Mouse (Mus musculus) kidney, embryonic 16.5 days (tissue): ENCODE measurements around the gene Tm4sf20. TPM values are rescaled to one million over a fixed set of nuclear protein-coding genes. Genes with fewer than 3 reads are reported as not detected.

Experiments
- ATAC-seq: fragments of 200-750 bp; cut with Nextera tagmentation; 2 replicates; pipeline ENCODE4 v1.8.0; 2017; ENCODE audit warnings: moderate TSS enrichment; ENCODE audit not compliant: low FRiP score, low TSS enrichment
- H3K27ac ChIP-seq: fragments of 300-500 bp; sonication (generic); 2 replicates; pipeline ENCODE4 v1.5.1; 2014; ENCODE audit warnings: low read length
- H3K27me3 ChIP-seq: fragments of 300-500 bp; sonication (generic); 2 replicates; pipeline ENCODE4 v1.6.1; 2014; ENCODE audit warnings: low read length, control low read depth, mixed read lengths; ENCODE audit not compliant: insufficient read depth
- H3K36me3 ChIP-seq: fragments of 300-500 bp; sonication (generic); 2 replicates; pipeline ENCODE4 v1.6.1; 2014; ENCODE audit warnings: low read length, control low read depth, mixed read lengths; ENCODE audit not compliant: insufficient read depth
- H3K4me1 ChIP-seq: fragments of 300-500 bp; sonication (generic); 2 replicates; pipeline ENCODE4 v1.6.1; 2014; ENCODE audit warnings: low read length, control low read depth, mixed read lengths; ENCODE audit not compliant: insufficient read depth
- H3K4me2 ChIP-seq: fragments of 300-500 bp; sonication (generic); replicated peaks from 2 replicates; pipeline ENCODE4 v1.6.1; 2014; ENCODE audit warnings: low read depth, low read length
- H3K4me3 ChIP-seq: fragments of 300-500 bp; sonication (generic); 2 replicates; pipeline ENCODE4 v1.5.1; 2014; ENCODE audit warnings: mild to moderate bottlenecking, low read length
- H3K9ac ChIP-seq: fragments of 300-500 bp; sonication (generic); replicated peaks from 2 replicates; pipeline ENCODE4 v1.6.1; 2014; ENCODE audit warnings: low read length
- H3K9me3 ChIP-seq: fragments of 300-500 bp; sonication (generic); 2 replicates; pipeline ENCODE4 v1.6.1; 2016; ENCODE audit warnings: low read length, control low read depth
- WGBS: fragments of 180-500 bp; shearing (Covaris S2); extraction: QIAGEN DNeasy Blood & Tissue Kit; methylation state at CpG from one replicate; pipeline ENCODE4 v1.1.7; 2014; 5-methylcytosine and 5-hydroxymethylcytosine counted together
- polyA plus RNA-seq: library from polyadenylated mRNA; unstranded; fragments of >200 nt; fragmentation: Nextera tagmentation; extraction: Ambion mirVana; gene quantifications from 2 replicates; pipeline ENCODE4 v1.2.1, GENCODE M21; 2015

Tm4sf20 gene
- polyA plus RNA-seq, 1 experiment from 2014 or later, result 1.1 TPM

DNA sequence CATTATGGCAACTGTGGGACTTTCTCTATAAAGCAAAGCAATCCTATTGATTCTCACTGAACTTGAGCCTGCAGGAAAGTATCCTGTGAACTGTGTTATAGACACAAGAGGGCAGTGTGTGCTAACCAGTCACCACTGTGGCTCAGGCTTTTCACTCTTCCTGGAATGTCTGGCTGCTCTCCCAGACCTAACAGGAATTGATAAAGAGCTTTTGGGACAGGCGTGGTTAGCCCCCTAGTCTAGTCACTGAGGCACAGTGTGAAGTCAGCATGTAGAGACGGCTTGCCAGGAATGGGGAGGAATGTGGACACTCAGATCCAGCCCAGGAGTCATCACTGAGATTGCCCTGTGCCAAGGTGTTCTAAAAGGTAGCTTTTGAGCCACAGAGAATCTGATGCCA is 19.2 kb upstream of the Tm4sf20 start:
- Histone ChIP-seq H3K27ac (no peak overlapping the region), H3K9me3 (no peaks in the 10 kb centered on the region; the same call in 1 of the 2 replicates), H3K4me1 (peaks cover 3% of the 10 kb centered on the region; the same call in 1 of the 2 replicates), H3K27me3 (no peaks in the 10 kb centered on the region), H3K4me3 (no peak overlapping the region), H3K4me2 (no peak overlapping the region), H3K36me3 (no peaks in the 10 kb centered on the region), H3K9ac (no peak overlapping the region)
- WGBS, result 13% methylated on average over 2 of the region's 2 CpGs
- ATAC-seq, result peak; percentile 93

DNA sequence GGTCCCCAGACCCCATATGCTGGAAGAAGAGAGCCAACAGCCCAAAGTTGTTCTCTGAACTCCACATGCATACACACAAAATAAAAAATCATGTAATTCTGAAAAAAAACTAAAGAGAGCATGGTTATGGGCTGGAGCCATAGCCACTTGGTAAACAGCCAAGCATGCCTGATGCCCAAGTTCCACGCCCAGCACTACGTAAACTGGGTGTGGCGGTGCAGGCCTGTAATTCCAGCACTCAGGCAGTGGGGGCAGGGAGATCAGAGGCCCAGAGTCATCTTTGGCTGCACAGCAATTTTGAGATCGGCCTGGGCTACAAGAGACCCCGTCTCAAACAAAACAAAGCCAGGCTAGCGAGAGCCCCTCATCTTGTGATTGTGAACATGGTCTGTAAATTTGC is 17.3 kb upstream of the Tm4sf20 start:
- Histone ChIP-seq H3K9ac (no peak overlapping the region), H3K36me3 (no peaks in the 10 kb centered on the region), H3K9me3 (no peaks in the 10 kb centered on the region; the same call in 1 of the 2 replicates), H3K4me3 (no peak overlapping the region), H3K4me1 (peaks cover 3% of the 10 kb centered on the region; the same call in 1 of the 2 replicates), H3K4me2 (no peak overlapping the region), H3K27me3 (no peaks in the 10 kb centered on the region), H3K27ac (no peak overlapping the region)
- ATAC-seq, result no peak
- WGBS, result 62% methylated on average over 6 of the region's 6 CpGs

DNA sequence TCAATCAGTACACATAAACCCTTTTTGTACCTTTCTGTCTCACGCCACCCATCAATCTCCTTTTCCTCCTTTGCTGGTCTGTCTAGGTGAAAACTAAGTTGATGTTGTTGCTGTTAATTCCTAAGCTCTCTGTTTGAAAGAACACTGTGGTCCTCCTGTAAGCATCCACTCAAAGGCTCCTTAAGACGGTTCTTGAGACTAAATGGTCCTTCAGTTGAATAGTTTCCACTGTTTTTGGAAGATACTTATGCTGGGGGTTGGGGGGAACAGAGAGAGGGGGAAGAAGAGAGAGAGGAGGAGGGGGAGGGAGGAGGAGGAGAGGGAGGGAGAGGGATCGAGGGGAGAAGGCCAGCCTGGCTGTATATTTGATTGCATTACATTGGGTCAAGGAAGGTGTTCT is 15.3 kb upstream of the Tm4sf20 start:
- no peak for ATAC-seq
- 74% methylated on average over 3 of the region's 3 CpGs for WGBS
- no peak overlapping the region for H3K4me2 ChIP-seq
- no peak overlapping the region for H3K27ac ChIP-seq
- no peaks in the 10 kb centered on the region for H3K27me3 ChIP-seq
- H3K36me3 ChIP-seq, result no peaks in the 10 kb centered on the region
- peaks cover 3% of the 10 kb centered on the region; the same call in 1 of the 2 replicates for H3K4me1 ChIP-seq
- no peak overlapping the region for H3K4me3 ChIP-seq
- H3K9me3 ChIP-seq, result no peaks in the 10 kb centered on the region
- no peak overlapping the region for H3K9ac ChIP-seq

DNA sequence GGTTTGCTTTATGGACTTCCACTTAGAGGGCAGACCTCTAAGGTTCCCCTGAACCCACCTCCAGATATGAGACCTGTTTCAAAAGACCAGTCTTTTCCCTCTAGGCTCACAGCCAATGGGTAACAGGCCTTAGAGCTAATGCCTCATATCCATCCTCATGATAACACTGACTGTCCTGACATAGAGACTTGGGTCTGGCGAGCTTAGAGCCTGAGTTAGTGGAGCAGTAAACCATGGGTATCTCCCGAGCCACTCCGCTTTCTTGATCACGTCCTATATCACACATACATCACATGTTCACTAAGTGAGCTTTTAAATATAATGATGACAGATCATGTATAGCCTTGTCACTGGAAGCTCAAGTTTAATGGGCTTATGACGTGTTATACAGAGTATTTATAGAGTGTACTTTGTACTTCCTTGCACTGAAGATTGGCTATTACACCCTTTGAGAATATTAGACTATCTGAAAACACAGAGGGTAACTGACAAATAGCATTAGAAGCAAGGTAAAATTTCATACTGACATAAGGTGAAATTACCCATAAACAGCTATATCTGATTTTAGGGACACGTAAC is 11.2 kb upstream of the Tm4sf20 start:
- H3K36me3 ChIP-seq, result no peaks in the 10 kb centered on the region
- no peaks in the 10 kb centered on the region for H3K27me3 ChIP-seq
- H3K27ac ChIP-seq, result no peak overlapping the region
- H3K4me1 ChIP-seq, result no peaks in the 10 kb centered on the region
- WGBS, result 84% methylated on average over 6 of the region's 6 CpGs
- H3K4me2 ChIP-seq, result no peak overlapping the region
- no peak for ATAC-seq
- no peak overlapping the region for H3K9ac ChIP-seq
- H3K4me3 ChIP-seq, result no peak overlapping the region
- H3K9me3 ChIP-seq, result 0 out of 2 replicates have a peak, but pooled peaks cover 2% of the 10 kb centered on the region

DNA sequence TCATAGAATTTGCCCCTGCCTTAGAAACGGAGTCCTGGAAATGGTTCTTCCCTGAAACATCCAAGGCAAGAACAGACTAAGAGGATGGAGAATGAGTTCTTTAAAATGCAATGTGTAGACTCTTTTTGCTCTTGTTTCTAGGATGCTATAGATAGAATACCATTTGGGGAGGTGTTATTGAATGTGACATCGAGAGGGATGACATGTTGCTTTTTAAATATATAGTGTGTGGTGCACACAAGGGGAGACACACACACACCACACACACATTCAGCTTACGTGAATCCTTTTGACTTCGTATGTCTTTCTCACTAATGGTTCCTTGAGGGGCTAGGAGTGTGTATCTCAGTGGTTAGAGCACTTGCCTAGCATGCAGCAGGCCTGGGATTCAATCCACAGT is 7.0 kb upstream of the Tm4sf20 start:
- H3K27me3 ChIP-seq, result no peaks in the 10 kb centered on the region
- 88% methylated on average over 4 of the region's 4 CpGs for WGBS

DNA sequence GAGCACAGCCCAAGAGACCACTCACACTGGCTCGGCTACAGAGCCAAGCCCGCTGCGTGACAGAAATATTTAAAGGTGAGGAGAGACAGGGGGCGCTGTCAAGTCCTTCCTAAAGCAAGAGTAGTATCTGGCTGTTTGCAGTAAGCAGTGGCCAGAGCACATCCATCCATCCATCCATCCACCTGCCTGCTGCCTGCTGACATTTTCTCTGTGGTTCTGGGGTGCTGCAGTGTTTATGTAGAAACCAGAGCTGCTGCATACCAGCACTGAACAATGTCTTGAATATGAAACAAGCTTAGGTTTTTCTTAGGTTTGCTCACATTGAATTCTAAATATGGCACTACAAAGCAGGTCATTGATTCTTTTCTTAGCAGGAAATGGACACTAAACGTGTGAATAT is 4.9 kb upstream of the Tm4sf20 start:
- no peak overlapping the region for H3K4me2 ChIP-seq
- WGBS, result 74% methylated on average over 5 of the region's 5 CpGs
- H3K36me3 ChIP-seq, result no peaks in the 10 kb centered on the region

More for the DNA sequence above, 7.0 kb upstream of the Tm4sf20 start:
- no peaks in the 10 kb centered on the region for H3K4me1 ChIP-seq
- H3K27ac ChIP-seq, result no peak overlapping the region
- H3K4me3 ChIP-seq, result no peak overlapping the region
- H3K9ac ChIP-seq, result no peak overlapping the region
- no peak for ATAC-seq
- H3K36me3 ChIP-seq, result no peaks in the 10 kb centered on the region
- no peak overlapping the region for H3K4me2 ChIP-seq
- H3K9me3 ChIP-seq, result 0 out of 2 replicates have a peak, but pooled peaks cover 3% of the 10 kb centered on the region

DNA sequence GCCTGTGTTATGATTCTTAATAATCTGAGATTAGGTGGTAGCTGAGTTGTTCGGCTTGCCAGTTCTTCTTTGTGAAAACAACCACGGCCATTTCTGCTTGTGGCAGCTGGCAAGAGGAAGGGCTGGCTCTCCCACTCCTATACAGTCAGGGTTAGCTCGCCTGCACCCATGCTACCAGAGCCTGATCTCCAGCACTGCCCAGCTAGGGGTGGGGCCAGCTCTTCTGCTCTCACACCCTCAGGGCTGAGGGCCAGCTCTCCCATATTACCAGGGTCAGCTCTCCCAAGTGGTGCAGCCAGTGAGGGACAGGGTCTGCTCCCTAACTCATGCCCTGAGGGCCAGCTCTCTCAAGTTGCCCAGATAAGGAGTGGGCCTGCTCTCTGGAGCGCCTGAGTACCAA is 4.2 kb upstream of the Tm4sf20 start:
- Histone ChIP-seq H3K4me1 (no peaks in the 10 kb centered on the region), H3K9me3 (0 out of 2 replicates have a peak, but pooled peaks cover 3% of the 10 kb centered on the region), H3K36me3 (no peaks in the 10 kb centered on the region), H3K4me2 (no peak overlapping the region), H3K9ac (no peak overlapping the region), H3K27ac (no peak overlapping the region), H3K27me3 (no peaks in the 10 kb centered on the region), H3K4me3 (no peak overlapping the region)
- 77% methylated on average over 4 of the region's 4 CpGs for WGBS
- 0 out of 2 replicates have a peak, but pooled peaks have one; percentile 54 for ATAC-seq

More for the DNA sequence above, 4.9 kb upstream of the Tm4sf20 start:
- Histone ChIP-seq H3K9me3 (0 out of 2 replicates have a peak, but pooled peaks cover 3% of the 10 kb centered on the region), H3K27ac (no peak overlapping the region), H3K4me3 (no peak overlapping the region), H3K9ac (no peak overlapping the region), H3K27me3 (no peaks in the 10 kb centered on the region), H3K4me1 (no peaks in the 10 kb centered on the region)
- no peak for ATAC-seq

DNA sequence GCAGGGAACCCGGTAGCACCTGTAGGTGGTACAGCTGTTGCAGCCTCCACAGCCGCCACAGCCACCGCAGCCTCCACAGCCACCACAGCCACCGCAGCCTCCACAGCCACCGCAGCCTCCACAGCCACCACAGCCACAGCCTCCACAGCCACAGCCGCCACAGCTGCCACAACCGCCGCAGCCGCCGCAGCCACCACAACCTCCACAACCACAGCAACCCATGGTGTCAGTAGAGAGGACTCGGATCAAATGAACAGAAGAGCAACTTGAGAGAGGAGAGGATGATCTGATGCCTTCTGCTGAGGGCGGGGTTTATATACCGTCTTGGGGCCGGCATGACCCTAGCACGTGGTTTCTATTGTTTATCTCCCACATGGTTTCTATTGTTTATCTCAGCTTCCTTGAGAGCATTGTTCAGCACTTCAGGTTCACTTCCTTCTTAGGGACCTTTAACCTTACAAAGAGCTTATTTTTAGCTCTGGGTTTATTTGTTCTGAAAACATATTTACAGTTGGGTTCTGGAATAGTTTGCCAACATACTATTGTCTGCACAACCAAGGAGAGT is 2.8 kb upstream of the Tm4sf20 start, which contains the start of gene Gm47791:
Gm47791 (minus strand) TSS at position 222 of the 565 bp plus-strand sequence.
- Histone ChIP-seq H3K27me3 (no peaks in the 10 kb centered on the region), H3K4me1 (no peaks in the 10 kb centered on the region), H3K4me2 (no peak within 1 kb of the TSS), H3K9ac (no peak within 1 kb of the TSS), H3K36me3 (no peaks in the 10 kb centered on the region), H3K27ac (no peak within 1 kb of the TSS), H3K4me3 (no peak within 1 kb of the TSS), H3K9me3 (0 out of 2 replicates have a peak, but pooled peaks cover 3% of the 10 kb centered on the region)
- WGBS, result 81% methylated on average over 10 of the region's 15 CpGs
- ATAC-seq, result no peak

DNA sequence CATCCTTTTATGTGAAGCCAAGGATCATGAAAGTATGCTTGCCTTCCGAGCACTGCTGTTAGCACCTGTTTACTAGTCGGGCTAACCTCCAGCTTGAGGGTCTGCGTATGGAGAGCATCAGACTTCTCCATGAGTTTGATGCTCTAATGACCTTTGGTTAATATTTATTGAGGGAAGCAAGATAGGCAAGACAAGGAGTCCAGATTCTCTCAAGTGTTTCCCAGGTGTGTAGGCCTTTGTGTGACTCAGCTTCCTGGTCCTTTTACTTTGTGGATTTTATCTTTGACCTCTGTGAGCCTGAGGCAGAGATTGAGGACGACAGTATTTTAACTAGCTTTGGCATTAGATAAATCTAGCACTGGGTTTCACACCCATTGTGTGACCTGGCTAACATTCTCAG is 1.6 kb downstream of the Tm4sf20 start:
- Histone ChIP-seq H3K4me2 (no peak overlapping the region), H3K27ac (peak overlapping the region; percentile 7; the same call in 1 of the 2 replicates), H3K4me1 (peaks cover 4% of the 10 kb centered on the region; the same call in 1 of the 2 replicates), H3K9me3 (peaks cover 6% of the 10 kb centered on the region), H3K36me3 (peaks cover 8% of the 10 kb centered on the region), H3K4me3 (no peak overlapping the region), H3K27me3 (no peaks in the 10 kb centered on the region), H3K9ac (no peak overlapping the region)
- no peak for ATAC-seq
- WGBS, result 46% methylated on average over 4 of the region's 4 CpGs

DNA sequence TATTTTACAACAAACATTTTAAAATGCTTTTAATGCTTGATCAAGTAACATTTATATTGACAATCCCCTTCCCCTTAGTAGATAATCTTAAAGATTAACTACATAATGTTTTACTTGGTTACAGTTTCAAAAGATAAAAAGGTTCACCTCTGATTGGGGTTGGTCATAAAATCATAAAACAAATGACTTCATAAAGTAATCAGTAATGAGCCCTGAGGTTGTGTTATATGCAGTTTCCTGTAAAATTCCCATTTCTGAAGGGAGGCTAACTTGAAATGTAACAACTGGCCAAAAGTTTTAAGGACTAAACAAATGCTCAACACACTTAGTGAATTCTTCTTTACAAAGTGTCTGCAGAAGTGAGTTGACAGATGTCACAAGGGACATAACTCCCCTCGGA is 2.0 kb downstream of the Tm4sf20 start:
- Histone ChIP-seq H3K4me3 (no peak overlapping the region), H3K27me3 (no peaks in the 10 kb centered on the region), H3K4me2 (no peak overlapping the region), H3K27ac (peak overlapping the region; percentile 7; the same call in 1 of the 2 replicates), H3K9me3 (peaks cover 6% of the 10 kb centered on the region), H3K4me1 (peaks cover 4% of the 10 kb centered on the region; the same call in 1 of the 2 replicates), H3K9ac (no peak overlapping the region), H3K36me3 (peaks cover 10% of the 10 kb centered on the region)
- WGBS, result 42% methylated on average over 1 of the region's 1 CpGs
- no peak for ATAC-seq
